Mouse (Mus musculus) lung, postnatal 0 days (tissue): Measurements from ENCODE around the gene Ptgfrn. TPM values are rescaled to one million over a fixed set of nuclear protein-coding genes. Genes with fewer than 3 reads are reported as not detected.

Experiments
- ATAC-seq: fragments of 200-750 bp; cut with Nextera tagmentation; 2 replicates; pipeline ENCODE4 v1.8.0; 2017; ENCODE audit warnings: moderate library complexity
- DNase-seq: peaks from one replicate; pipeline ENCODE4 v3.0.0-alpha.2; 2016; ENCODE audit warnings: low spot score
- H3K27ac ChIP-seq: fragments of 300-500 bp; sonication (generic); 2 replicates; pipeline ENCODE4 v1.5.1; 2014; ENCODE audit warnings: antibody characterized with exemption, mild to moderate bottlenecking, low read length, mixed read lengths
- H3K27me3 ChIP-seq: fragments of 300-500 bp; sonication (generic); replicated peaks from 2 replicates; pipeline ENCODE4 v1.6.1; 2014; ENCODE audit warnings: low read length, mixed read lengths; ENCODE audit not compliant: insufficient read depth
- H3K36me3 ChIP-seq: fragments of 300-500 bp; sonication (generic); 2 replicates; pipeline ENCODE4 v1.6.1; 2014; ENCODE audit warnings: low read length, mixed read lengths; ENCODE audit not compliant: insufficient read depth
- H3K4me1 ChIP-seq: fragments of 300-500 bp; sonication (generic); 2 replicates; pipeline ENCODE4 v1.6.1; 2014; ENCODE audit warnings: antibody characterized with exemption, low read depth, low read length, mixed read lengths; ENCODE audit not compliant: insufficient read depth
- H3K4me2 ChIP-seq: fragments of 300-500 bp; sonication (generic); replicated peaks from 2 replicates; pipeline ENCODE4 v1.6.1; 2014; ENCODE audit warnings: low read depth, mild to moderate bottlenecking, low read length, moderate library complexity, mixed read lengths
- H3K4me3 ChIP-seq: fragments of 300-500 bp; sonication (generic); 2 replicates; pipeline ENCODE4 v1.5.1; 2014; ENCODE audit warnings: low read depth, low read length
- H3K9ac ChIP-seq: fragments of 300-500 bp; sonication (generic); replicated peaks from 2 replicates; pipeline ENCODE4 v1.6.1; 2014; ENCODE audit warnings: low read depth, mild to moderate bottlenecking
- H3K9me3 ChIP-seq: fragments of 300-500 bp; sonication (generic); 2 replicates; pipeline ENCODE4 v1.6.1; 2016; ENCODE audit warnings: low read length, mixed read lengths
- CTCF ChIP-seq: IDR thresholded peaks from 2 replicates; pipeline ENCODE4 v1.5.1; 2016; ENCODE audit warnings: antibody characterized with exemption, mild to moderate bottlenecking
- EP300 ChIP-seq: IDR thresholded peaks from 2 replicates; pipeline ENCODE4 v1.6.1; 2016; ENCODE audit warnings: antibody characterized with exemption, mild to moderate bottlenecking, control low read depth
- whole genome bisulfite sequencing: fragments of 180-500 bp; shearing (Covaris S2); extraction: QIAGEN DNeasy Blood & Tissue Kit; methylation state at CpG from one replicate; pipeline ENCODE4 v1.1.7; 2014; 5-methylcytosine and 5-hydroxymethylcytosine counted together
- polyA plus RNA-seq: library from polyadenylated mRNA; unstranded; fragments of >200 nt; fragmentation: Nextera tagmentation; extraction: Ambion mirVana; gene quantifications from 2 replicates; pipeline ENCODE4 v1.2.1, GENCODE M21; 2015

Gene Ptgfrn
- polyA plus RNA-seq, 1 experiment from 2014 or later = 10.2 TPM

- H3K27ac ChIP-seq = no peak overlapping the region
- H3K9ac ChIP-seq = no peak overlapping the region
- no peaks in the 10 kb centered on the region for H3K4me1 ChIP-seq
- no peaks in the 10 kb centered on the region for H3K36me3 ChIP-seq
- WGBS = 68% methylated on average over 5 of the region's 5 CpGs
- ATAC-seq (no peak), DNase-seq (no peak)
- no peaks in the 10 kb centered on the region for H3K9me3 ChIP-seq
- H3K4me3 ChIP-seq = no peak overlapping the region
- H3K27me3 ChIP-seq = no peaks in the 10 kb centered on the region
- TF ChIP-seq EP300 (no peak), CTCF (no peak)
- H3K4me2 ChIP-seq = no peak overlapping the region
These were observed 89.0 kb downstream of the Ptgfrn start for GRCm38 (mm10) chr3:101021073-101021472.

GRCm38 (mm10) chr3:101018494-101018893 is 91.6 kb downstream of the Ptgfrn start:
- Histone ChIP-seq H3K9ac (no peak overlapping the region), H3K9me3 (no peaks in the 10 kb centered on the region), H3K4me3 (no peak overlapping the region), H3K4me1 (no peaks in the 10 kb centered on the region), H3K27me3 (no peaks in the 10 kb centered on the region), H3K27ac (no peak overlapping the region), H3K36me3 (no peaks in the 10 kb centered on the region), H3K4me2 (no peak overlapping the region)
- no peak for DNase-seq
- no peak for ATAC-seq
- 76% methylated on average over 6 of the region's 6 CpGs for whole genome bisulfite sequencing
- TF ChIP-seq CTCF (no peak), EP300 (no peak)

- DNase-seq (no peak), ATAC-seq (no peak)
- H3K36me3 ChIP-seq = no peaks in the 10 kb centered on the region
- H3K27ac ChIP-seq = no peak overlapping the region
- H3K4me1 ChIP-seq = no peaks in the 10 kb centered on the region; the same call in 1 of the 2 replicates
- TF ChIP-seq CTCF = no peak
- TF ChIP-seq EP300 = no peak
- H3K9ac ChIP-seq = no peak overlapping the region
- H3K9me3 ChIP-seq = no peaks in the 10 kb centered on the region
- WGBS = 82% methylated on average over 7 of the region's 7 CpGs
- H3K4me2 ChIP-seq = no peak overlapping the region
- H3K27me3 ChIP-seq = no peaks in the 10 kb centered on the region
- H3K4me3 ChIP-seq = no peak overlapping the region
These were observed 94.0 kb downstream of the Ptgfrn start for GRCm38 (mm10) chr3:101016050-101016449.

GRCm38 (mm10) chr3:101015254-101015653 is 94.8 kb downstream of the Ptgfrn start:
- TF ChIP-seq CTCF (no peak), EP300 (no peak)
- no peak overlapping the region for H3K27ac ChIP-seq
- WGBS = 37% methylated on average over 4 of the region's 4 CpGs

GRCm38 (mm10) chr3:101013536-101013935 is 96.5 kb downstream of the Ptgfrn start:
- H3K4me3 ChIP-seq = no peak overlapping the region
- no peak overlapping the region for H3K27ac ChIP-seq
- no peaks in the 10 kb centered on the region for H3K27me3 ChIP-seq
- H3K9me3 ChIP-seq = no peaks in the 10 kb centered on the region
- DNase-seq (no peak), ATAC-seq (no peak)
- WGBS = 81% methylated on average over 3 of the region's 3 CpGs
- no peak for TF ChIP-seq CTCF
- TF ChIP-seq EP300 = no peak
- no peaks in the 10 kb centered on the region for H3K36me3 ChIP-seq
- no peaks in the 10 kb centered on the region; the same call in 1 of the 2 replicates for H3K4me1 ChIP-seq
- no peak overlapping the region for H3K9ac ChIP-seq
- H3K4me2 ChIP-seq = no peak overlapping the region

More at GRCm38 (mm10) chr3:101015254-101015653, 94.8 kb downstream of the Ptgfrn start:
- DNase-seq (no peak), ATAC-seq (no peak)
- Histone ChIP-seq H3K9me3 (no peaks in the 10 kb centered on the region), H3K4me1 (no peaks in the 10 kb centered on the region; the same call in 1 of the 2 replicates), H3K27me3 (no peaks in the 10 kb centered on the region), H3K4me2 (no peak overlapping the region), H3K4me3 (no peak overlapping the region), H3K36me3 (no peaks in the 10 kb centered on the region), H3K9ac (no peak overlapping the region)

- H3K9ac ChIP-seq = no peak overlapping the region
- TF ChIP-seq CTCF = no peak
- TF ChIP-seq EP300 = no peak
- no peak overlapping the region for H3K27ac ChIP-seq
- no peak overlapping the region for H3K4me2 ChIP-seq
- H3K36me3 ChIP-seq = no peaks in the 10 kb centered on the region
- DNase-seq (no peak), ATAC-seq (no peak)
- H3K4me1 ChIP-seq = no peaks in the 10 kb centered on the region; the same call in 1 of the 2 replicates
- H3K4me3 ChIP-seq = no peak overlapping the region
- no peaks in the 10 kb centered on the region for H3K27me3 ChIP-seq
- H3K9me3 ChIP-seq = no peaks in the 10 kb centered on the region
- WGBS = 90% methylated on average over 10 of the region's 10 CpGs
These were observed 97.1 kb downstream of the Ptgfrn start for GRCm38 (mm10) chr3:101013005-101013404.

- no peaks in the 10 kb centered on the region for H3K9me3 ChIP-seq
- H3K36me3 ChIP-seq = no peaks in the 10 kb centered on the region
- ATAC-seq = no peak
- no peak overlapping the region for H3K4me2 ChIP-seq
- TF ChIP-seq CTCF (no peak), EP300 (no peak)
- H3K27me3 ChIP-seq = no peaks in the 10 kb centered on the region
- H3K4me1 ChIP-seq = no peaks in the 10 kb centered on the region; the same call in 1 of the 2 replicates
- no peak for DNase-seq
- no peak overlapping the region for H3K27ac ChIP-seq
- no peak overlapping the region for H3K9ac ChIP-seq
- WGBS = 82% methylated on average over 8 of the region's 8 CpGs
- no peak overlapping the region for H3K4me3 ChIP-seq
These were observed 97.5 kb downstream of the Ptgfrn start for GRCm38 (mm10) chr3:101012597-101012996.
